Mouse (Mus musculus) embryonic facial prominence, embryonic 11.5 days (tissue): ENCODE results near the gene Actl11. TPM values are rescaled to one million over a fixed set of nuclear protein-coding genes. Genes with fewer than 3 reads are reported as not detected.

Experiments
- ATAC-seq: fragments of 200-750 bp; cut with Nextera tagmentation; replicated peaks from 2 replicates; pipeline ENCODE4 v1.8.0; 2017; ENCODE audit warnings: low read depth; ENCODE audit not compliant: insufficient number of reproducible peaks, low FRiP score, low TSS enrichment
- DNase-seq: peaks from one replicate; pipeline ENCODE4 v3.0.0-alpha.2; 2015; ENCODE audit warnings: low spot score
- H3K27ac ChIP-seq: fragments of 300-500 bp; sonication (generic); replicated peaks from 2 replicates; pipeline ENCODE4 v1.5.1; 2014; ENCODE audit warnings: mild to moderate bottlenecking, low read depth, low read length, control low read depth
- H3K27me3 ChIP-seq: fragments of 300-500 bp; sonication (generic); 2 replicates; pipeline ENCODE4 v1.6.1; 2014; ENCODE audit warnings: mild to moderate bottlenecking, low read length, moderate library complexity, mixed read lengths; ENCODE audit not compliant: control insufficient read depth, insufficient read depth
- H3K36me3 ChIP-seq: fragments of 300-500 bp; sonication (generic); replicated peaks from 2 replicates; pipeline ENCODE4 v1.6.1; 2014; ENCODE audit warnings: low read depth, mild to moderate bottlenecking, low read length, moderate library complexity, mixed read lengths; ENCODE audit not compliant: control insufficient read depth, insufficient read depth
- H3K4me1 ChIP-seq: fragments of 300-500 bp; sonication (generic); 2 replicates; pipeline ENCODE4 v1.6.1; 2014; ENCODE audit warnings: low read length, mixed read lengths; ENCODE audit not compliant: control insufficient read depth, insufficient read depth
- H3K4me2 ChIP-seq: fragments of 300-500 bp; sonication (generic); 2 replicates; pipeline ENCODE4 v1.6.1; 2014; ENCODE audit warnings: low read depth, mild to moderate bottlenecking, control low read depth, low read length, moderate library complexity
- H3K4me3 ChIP-seq: fragments of 300-500 bp; sonication (generic); 2 replicates; pipeline ENCODE4 v1.5.1; 2014; ENCODE audit warnings: low read depth, low read length, control low read depth
- H3K9ac ChIP-seq: fragments of 300-500 bp; sonication (generic); replicated peaks from 2 replicates; pipeline ENCODE4 v1.6.1; 2014; ENCODE audit warnings: mild to moderate bottlenecking, control low read depth, low read length
- H3K9me3 ChIP-seq: fragments of 300-500 bp; sonication (generic); replicated peaks from 2 replicates; pipeline ENCODE4 v1.6.1; 2016; ENCODE audit warnings: mild to moderate bottlenecking, low read length, inconsistent platforms, mixed read lengths; ENCODE audit not compliant: control insufficient read depth
- WGBS: fragments of 180-500 bp; shearing (Covaris S2); extraction: QIAGEN DNeasy Blood & Tissue Kit; methylation state at CpG from one replicate; pipeline ENCODE4 v1.1.7; 2014; 5-methylcytosine and 5-hydroxymethylcytosine counted together
- polyA plus RNA-seq: library from polyadenylated mRNA; unstranded; fragments of >200 nt; fragmentation: Nextera tagmentation; extraction: Ambion mirVana; gene quantifications from 2 replicates; pipeline ENCODE4 v1.2.1, GENCODE M21; 2014

Gene Actl11
- polyA plus RNA-seq, 1 experiment from 2014 or later: not detected

DNA sequence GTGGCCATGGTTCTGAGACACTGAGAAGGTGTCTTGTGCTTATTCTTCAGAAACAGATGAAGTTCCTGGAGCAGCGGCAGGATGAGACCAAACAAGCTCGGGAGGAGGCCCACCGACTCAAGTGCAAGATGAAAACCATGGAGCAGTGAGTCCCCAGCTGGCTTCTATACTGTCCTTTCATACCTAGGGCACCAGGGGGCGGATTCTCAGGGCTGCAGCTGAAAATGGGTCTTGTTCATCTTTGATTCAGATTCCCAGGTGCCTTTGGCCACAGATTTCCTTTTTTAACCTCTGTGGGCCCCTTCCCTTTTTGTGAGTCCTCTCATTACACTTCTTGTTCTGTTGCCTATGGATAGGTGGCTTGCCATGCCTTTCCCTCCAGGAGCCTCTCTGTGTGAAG is 32.7 kb downstream of the Actl11 start:
- 83% methylated on average over 4 of the region's 4 CpGs for WGBS
- peak; percentile 39 for DNase-seq
- H3K9me3 ChIP-seq: no peaks in the 10 kb centered on the region
- no peaks in the 10 kb centered on the region for H3K27me3 ChIP-seq
- no peak overlapping the region for H3K27ac ChIP-seq
- H3K4me3 ChIP-seq: no peak overlapping the region
- ATAC-seq: no peak
- no peaks in the 10 kb centered on the region for H3K4me1 ChIP-seq
- H3K36me3 ChIP-seq: peaks cover 2% of the 10 kb centered on the region
- H3K9ac ChIP-seq: no peak overlapping the region
- H3K4me2 ChIP-seq: no peak overlapping the region

- Histone ChIP-seq H3K36me3 (peaks cover 2% of the 10 kb centered on the region), H3K4me3 (no peak overlapping the region), H3K4me1 (no peaks in the 10 kb centered on the region), H3K9me3 (no peaks in the 10 kb centered on the region), H3K27ac (no peak overlapping the region), H3K9ac (peak overlapping the region; percentile 22; the same call in 1 of the 2 replicates), H3K4me2 (no peak overlapping the region), H3K27me3 (no peaks in the 10 kb centered on the region)
- WGBS: 89% methylated on average over 10 of the region's 10 CpGs
- DNase-seq (no peak), ATAC-seq (no peak)
Observed at GRCm38 (mm10) chr9:107961351-107961762, 33.1 kb downstream of the Actl11 start.

DNA sequence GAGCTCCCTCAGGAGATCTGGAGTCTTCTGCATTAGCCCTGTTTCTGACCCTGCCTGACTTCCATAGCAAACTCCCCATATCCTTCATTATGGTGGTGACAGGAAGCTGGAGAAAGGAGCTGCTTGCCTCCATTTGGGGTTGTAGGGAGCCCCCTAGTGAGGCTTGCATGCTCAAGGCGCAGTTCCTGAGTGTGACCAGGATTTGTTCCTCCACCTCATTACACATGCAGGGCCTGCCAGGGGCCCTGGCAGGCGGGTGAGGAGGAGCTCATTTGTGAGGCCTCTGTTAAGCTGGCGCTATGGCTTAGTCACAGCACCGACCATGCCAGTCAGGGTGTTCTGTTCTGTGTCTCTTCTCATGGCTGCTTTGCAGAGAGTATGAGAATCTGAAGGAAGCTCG is 33.6 kb downstream of the Actl11 start:
- no peak for ATAC-seq
- WGBS: 63% methylated on average over 5 of the region's 5 CpGs
- peak; percentile 29 for DNase-seq
- H3K9ac ChIP-seq: peak overlapping the region; percentile 22; the same call in 1 of the 2 replicates
- H3K4me1 ChIP-seq: no peaks in the 10 kb centered on the region
- H3K4me2 ChIP-seq: no peak overlapping the region
- H3K9me3 ChIP-seq: no peaks in the 10 kb centered on the region
- H3K27me3 ChIP-seq: no peaks in the 10 kb centered on the region
- H3K4me3 ChIP-seq: no peak overlapping the region
- no peak overlapping the region for H3K27ac ChIP-seq
- peaks cover 2% of the 10 kb centered on the region for H3K36me3 ChIP-seq

DNA sequence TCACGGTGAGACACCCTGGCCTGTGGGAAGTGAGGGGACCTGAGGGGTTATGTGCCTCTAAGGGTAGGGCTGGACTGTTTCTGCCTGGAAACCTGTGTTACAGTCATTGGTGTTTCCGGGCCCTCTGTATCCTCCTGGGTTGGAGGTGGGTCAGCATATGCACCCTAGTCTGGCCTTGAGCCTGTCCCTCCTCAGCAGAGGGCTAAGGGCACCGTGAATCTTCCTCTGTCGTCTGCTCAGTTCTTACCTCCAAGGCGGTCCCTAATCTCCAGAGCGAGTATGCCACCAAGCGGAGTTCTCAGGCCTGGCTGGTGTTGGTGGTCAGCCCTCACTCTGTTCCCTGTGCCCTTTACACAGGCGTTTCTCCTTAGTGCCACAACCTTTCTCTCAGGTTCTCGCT is 34.6 kb downstream of the Actl11 start:
- no peak overlapping the region for H3K27ac ChIP-seq
- no peaks in the 10 kb centered on the region for H3K4me1 ChIP-seq
- peaks cover 2% of the 10 kb centered on the region for H3K36me3 ChIP-seq
- no peak overlapping the region for H3K9ac ChIP-seq
- H3K9me3 ChIP-seq: no peaks in the 10 kb centered on the region
- no peak overlapping the region for H3K4me3 ChIP-seq
- H3K4me2 ChIP-seq: no peak overlapping the region
- ATAC-seq: no peak
- WGBS: 91% methylated on average over 9 of the region's 9 CpGs
- DNase-seq: no peak
- no peaks in the 10 kb centered on the region for H3K27me3 ChIP-seq

DNA sequence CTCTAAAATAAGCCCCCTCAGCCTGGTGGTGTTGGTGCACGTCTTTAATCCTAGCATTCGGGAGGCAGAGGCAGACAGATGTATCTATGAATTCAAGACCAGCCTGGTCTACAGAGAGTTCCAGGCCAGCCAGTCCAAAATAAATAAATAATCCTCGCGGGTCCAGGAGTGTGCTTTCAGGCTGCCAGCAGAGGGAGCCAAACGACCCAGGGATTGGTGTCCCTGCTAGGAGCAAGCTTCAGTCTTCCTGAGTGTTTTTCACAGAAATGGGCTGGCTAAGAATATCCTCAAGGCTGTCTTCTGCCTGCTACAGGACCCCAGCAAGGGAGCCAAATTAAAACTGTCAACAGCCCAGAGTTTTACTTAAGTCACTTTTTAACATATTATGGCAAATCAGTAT is 35.4 kb downstream of the Actl11 start:
- ATAC-seq: peak; percentile 24
- Histone ChIP-seq H3K9ac (no peak overlapping the region), H3K9me3 (no peaks in the 10 kb centered on the region), H3K27me3 (no peaks in the 10 kb centered on the region), H3K4me1 (no peaks in the 10 kb centered on the region), H3K36me3 (peaks cover 2% of the 10 kb centered on the region), H3K27ac (no peak overlapping the region), H3K4me3 (no peak overlapping the region), H3K4me2 (no peak overlapping the region)
- peak; percentile 92 for DNase-seq
- 12% methylated on average over 5 of the region's 5 CpGs for WGBS

DNA sequence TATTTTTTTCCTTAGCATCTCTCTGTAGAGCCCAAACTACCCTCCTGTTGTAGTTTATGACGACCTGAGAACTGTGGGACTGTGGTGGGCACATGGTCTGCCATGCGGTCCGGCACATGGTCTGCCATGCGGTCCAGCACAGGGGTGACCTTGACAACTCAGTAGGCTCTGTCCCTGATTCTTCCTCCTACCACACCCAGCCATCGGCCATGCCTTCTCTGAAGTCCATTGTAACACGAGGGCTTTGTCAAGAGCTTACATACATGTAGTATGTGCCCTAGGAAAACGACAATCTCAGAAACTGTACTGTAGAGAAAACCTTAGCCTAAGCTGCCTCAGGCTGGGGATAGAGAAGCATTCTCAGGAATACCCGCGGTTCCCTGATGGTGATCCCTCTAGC is 36.4 kb downstream of the Actl11 start:
- WGBS: 91% methylated on average over 9 of the region's 9 CpGs
- H3K36me3 ChIP-seq: peaks cover 2% of the 10 kb centered on the region

DNA sequence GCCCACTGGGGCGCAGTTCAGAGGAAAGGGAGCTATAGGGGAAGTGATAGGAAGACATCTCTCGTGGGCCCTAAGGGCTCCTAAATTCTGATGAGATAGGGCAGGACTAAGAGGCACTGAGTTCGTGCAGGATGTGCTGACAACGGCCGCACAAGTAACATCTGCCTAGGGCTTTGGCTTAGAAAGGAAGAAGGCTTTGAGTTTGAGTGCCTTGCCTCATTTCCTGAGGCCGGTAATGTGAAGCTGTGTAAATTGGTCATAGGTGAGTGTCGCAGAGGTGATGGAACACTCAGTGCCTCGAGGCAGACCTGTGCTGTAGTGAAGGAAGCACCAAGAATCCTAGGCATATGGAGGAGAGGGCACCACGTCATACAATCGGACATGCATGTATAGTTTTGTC is 38.4 kb downstream of the Actl11 start:
- Histone ChIP-seq H3K9ac (no peak overlapping the region), H3K4me1 (no peaks in the 10 kb centered on the region), H3K4me2 (no peak overlapping the region), H3K4me3 (no peak overlapping the region), H3K9me3 (no peaks in the 10 kb centered on the region), H3K36me3 (no peaks in the 10 kb centered on the region; the same call in none of the 2 replicates), H3K27me3 (no peaks in the 10 kb centered on the region), H3K27ac (no peak overlapping the region)
- WGBS: 85% methylated on average over 10 of the region's 10 CpGs
- ATAC-seq (no peak), DNase-seq (no peak)

More for the DNA sequence above, 36.4 kb downstream of the Actl11 start:
- DNase-seq (no peak), ATAC-seq (no peak)
- Histone ChIP-seq H3K9ac (no peak overlapping the region), H3K9me3 (no peaks in the 10 kb centered on the region), H3K27ac (no peak overlapping the region), H3K27me3 (no peaks in the 10 kb centered on the region), H3K4me2 (no peak overlapping the region), H3K4me1 (no peaks in the 10 kb centered on the region), H3K4me3 (no peak overlapping the region)

DNA sequence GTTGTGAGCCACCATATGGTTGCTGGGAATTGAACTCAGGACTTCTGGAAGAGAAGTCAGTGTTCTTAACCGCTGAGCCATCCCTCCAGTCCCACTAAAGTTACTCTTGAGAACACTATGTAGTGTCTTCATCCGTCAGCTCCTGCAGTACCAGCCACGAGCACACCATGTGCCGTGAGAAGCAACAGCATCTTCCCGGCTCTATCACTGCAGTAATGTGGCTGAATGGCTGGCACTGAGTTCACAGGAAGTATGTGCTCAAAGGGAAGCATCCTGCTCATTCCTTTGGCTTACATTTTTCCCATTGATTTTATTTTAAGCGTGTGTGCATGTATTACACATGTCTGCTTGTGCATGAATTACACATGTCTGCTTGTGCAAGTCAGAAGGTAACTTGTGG is 39.2 kb downstream of the Actl11 start:
- Histone ChIP-seq H3K9me3 (no peaks in the 10 kb centered on the region), H3K4me3 (no peak overlapping the region), H3K9ac (no peak overlapping the region), H3K27ac (no peak overlapping the region), H3K36me3 (no peaks in the 10 kb centered on the region; the same call in 1 of the 2 replicates), H3K27me3 (no peaks in the 10 kb centered on the region), H3K4me2 (no peak overlapping the region), H3K4me1 (no peaks in the 10 kb centered on the region)
- no peak for DNase-seq
- ATAC-seq: no peak
- 93% methylated on average over 6 of the region's 6 CpGs for WGBS
